Mouse (Mus musculus): ENCODE measurements at regions not wholly inside any gene's neighbourhood (a gene's known extent, or its start where the extent isn't known, plus 50 kb on each side); places are given as distances from the start of the nearest gene placed in this dataset.

GRCm38 (mm10) chr14:107978141-107978540, 935.8 kb downstream of the Slitrk1 start:
- DNase-seq (ENCODE audit: low spot score in 2 of 2): no peak

GRCm38 (mm10) chr14:107952076-107952475, 961.9 kb downstream of the Slitrk1 start:
- DNase-seq (ENCODE audit: low spot score in 2 of 2): no peak

GRCm38 (mm10) chr14:107903717-107904116, 1010.2 kb downstream of the Slitrk1 start:
- no peak for DNase-seq (ENCODE audit: low spot score in 2 of 2)

GRCm38 (mm10) chr14:107901823-107902222, 1012.1 kb downstream of the Slitrk1 start:
- DNase-seq (ENCODE audit: low spot score in 2 of 2): no peak

DNA sequence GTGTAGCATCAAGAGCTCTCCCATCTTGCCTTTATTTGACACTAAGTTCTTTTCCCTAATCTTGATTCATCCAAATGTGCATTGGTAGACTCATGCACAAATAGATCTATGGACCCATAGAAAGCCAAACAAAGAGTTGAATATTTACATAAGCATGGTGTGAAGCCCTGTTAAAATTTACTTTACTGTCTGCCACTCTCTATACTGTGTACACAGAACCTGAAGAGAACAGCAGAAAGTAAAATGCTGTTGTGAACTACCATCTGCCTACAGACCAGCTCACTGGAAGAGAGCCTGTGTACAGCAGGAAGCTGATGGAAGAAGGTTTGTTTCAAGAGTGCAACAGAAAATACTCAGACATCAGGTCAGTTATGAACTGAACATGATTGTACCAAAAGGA, 1053.1 kb downstream of the Slitrk1 start:
- no peak for DNase-seq (ENCODE audit: low spot score in 2 of 2)

DNA sequence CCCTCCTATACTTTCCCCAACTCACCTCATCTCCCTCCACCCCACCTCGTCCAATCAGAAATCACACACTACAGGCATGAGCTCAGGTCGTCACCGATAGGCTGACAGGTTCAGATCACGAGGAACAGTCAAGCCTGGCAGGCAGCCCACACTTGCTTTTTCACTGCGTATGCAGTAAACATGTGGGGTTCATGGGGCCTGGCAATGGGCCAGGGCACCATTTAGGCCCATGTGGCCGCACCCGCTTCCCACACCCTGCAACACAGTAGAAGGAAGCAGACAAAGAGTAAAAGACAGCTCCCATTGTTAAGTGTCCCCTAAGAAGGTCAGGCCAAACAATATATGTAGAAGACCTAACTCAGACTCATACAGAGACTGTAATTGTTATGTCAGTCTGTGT, 1064.3 kb downstream of the Slitrk1 start:
- no peak for DNase-seq (ENCODE audit: low spot score in 2 of 2)

DNA sequence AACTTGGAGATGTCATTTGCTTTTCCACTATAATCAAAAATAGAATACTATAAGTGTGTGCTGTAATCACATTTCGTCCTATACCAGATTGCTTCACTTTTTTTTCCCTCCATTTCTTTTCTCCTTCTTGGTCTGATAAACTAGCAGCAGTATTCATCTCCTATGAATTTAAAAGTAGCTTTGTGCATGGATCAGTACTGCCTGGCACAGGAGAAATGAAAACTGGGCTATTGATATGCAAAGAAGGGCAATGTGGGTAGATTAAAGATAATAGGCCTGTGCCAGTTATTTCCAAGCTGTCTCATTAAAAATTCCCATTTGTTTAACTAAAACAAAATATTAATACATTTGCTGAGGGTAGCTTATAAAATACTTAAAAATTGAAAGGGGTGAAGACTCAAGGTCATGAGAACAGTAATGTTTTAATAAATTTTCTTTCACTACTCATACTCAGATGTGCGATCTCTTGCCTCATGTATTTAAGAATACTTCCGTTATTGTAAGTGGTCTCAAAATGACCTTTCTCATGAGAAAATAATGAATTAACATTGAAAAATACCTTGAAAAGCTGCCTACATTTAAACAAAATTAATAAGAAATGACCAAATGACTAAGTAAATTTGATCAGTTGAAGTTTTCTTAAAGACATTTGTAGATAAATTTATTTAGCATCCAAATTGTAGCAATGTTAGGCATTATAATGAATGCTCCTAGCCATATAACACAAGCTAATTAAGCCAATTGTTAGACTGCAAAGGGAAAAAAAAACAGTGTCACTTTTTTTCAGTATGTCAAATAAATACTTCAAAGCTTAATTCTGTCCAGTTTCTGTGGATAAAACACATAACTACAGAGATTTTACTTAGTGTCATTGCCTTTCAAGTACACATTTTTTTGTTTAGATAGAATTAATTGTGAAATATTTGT, 1068.4 kb downstream of the Slitrk1 start:
- no peak for DNase-seq (ENCODE audit: low spot score in 2 of 2)

GRCm38 (mm10) chr14:107844533-107844932, 1069.4 kb downstream of the Slitrk1 start:
- no peak for DNase-seq (ENCODE audit: low spot score in 2 of 2)

GRCm38 (mm10) chr14:107832976-107833375, 1081.0 kb downstream of the Slitrk1 start:
- DNase-seq (ENCODE audit: low spot score in 2 of 2): no peak

- DNase-seq (ENCODE audit: low spot score in 2 of 2): no peak
Observed at GRCm38 (mm10) chr14:107785242-107785641, 1128.7 kb downstream of the Slitrk1 start.
